Mouse (Mus musculus): ENCODE measurements around the gene Kcnt2.

DNA sequence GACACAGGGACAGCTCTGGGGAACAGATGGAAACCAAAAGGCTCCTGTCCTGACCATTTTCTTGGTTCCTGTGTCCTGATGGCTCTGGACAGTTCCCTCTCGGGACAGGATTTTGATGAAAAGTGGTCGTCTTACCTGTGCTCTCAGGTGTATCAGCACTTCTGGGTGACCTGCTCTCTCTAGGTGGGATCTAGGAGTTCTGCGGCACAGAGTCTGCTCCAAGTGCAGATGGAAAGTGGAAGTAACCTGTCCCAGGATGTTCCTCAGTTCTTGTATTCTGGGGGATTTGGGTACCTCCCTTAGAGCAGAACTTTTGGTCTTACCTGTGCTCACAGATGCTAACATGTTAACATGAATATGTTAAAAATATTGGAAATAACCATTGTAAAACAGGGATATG, 80.8 kb downstream of the Kcnt2 start:
- no peak for TF ChIP-seq POLR2A (IDR thresholded peaks at IDR 0.05; ENCODE audit: insufficient read depth, low read length)
- no peak for TF ChIP-seq CTCF (IDR thresholded peaks at IDR 0.05; ENCODE audit: low read depth, low read length)
